ENCODE assay signal across 10 mouse cellular contexts in genomic region chr1:78538396-78538795, GRCm38 (mm10). TPM values are rescaled to one million over a fixed set of nuclear protein-coding genes. Genes with fewer than 3 reads are reported as not detected.
DNase-seq lines count a peak whose midpoint lies in the region; ATAC-seq and TF ChIP-seq lines count a peak whose summit lies in the region.
"Had no signal": no experiment of that assay in that cellular context is flagged by ENCODE, and none has a peak within 500 bp of the region (broad histone marks: within the 10 kb centered on the region; RNA-seq: fewer than 3 reads in every experiment).

No protein-coding gene starts in this region.

- no peaks in the 10 kb centered on the region for H3K9me3 ChIP-seq in liver, postnatal 0 days (ENCODE audit: low read length)
- no peaks in the 10 kb centered on the region for H3K9me3 ChIP-seq in embryonic facial prominence, embryonic 14.5 days (ENCODE audit: control insufficient read depth, low read length)
- no peaks in the 10 kb centered on the region for H3K9me3 ChIP-seq in stomach, postnatal 0 days (ENCODE audit: control insufficient read depth, low read length)
- H3K9me3 ChIP-seq: forebrain, embryonic 10.5 days had no signal

- WGBS in liver, postnatal 0 days (ENCODE audit: insufficient replicate concordance), result 49% methylated on average over 5 of the region's 5 CpGs
- WGBS in embryonic facial prominence, embryonic 14.5 days, result 63% methylated on average over 5 of the region's 5 CpGs
- 46% methylated on average over 5 of the region's 5 CpGs for WGBS in stomach, postnatal 0 days

- H3K27ac ChIP-seq in liver, postnatal 0 days (ENCODE audit: low read depth), result peak overlapping the region; percentile 69
- no peak overlapping the region; the same call in 1 of the 2 replicates for H3K27ac ChIP-seq in embryonic facial prominence, embryonic 14.5 days (replicated peaks; ENCODE audit: low read depth, low read length)
- H3K27ac ChIP-seq in stomach, postnatal 0 days (replicated peaks), result no peak overlapping the region

- ATAC-seq in liver, postnatal 0 days, result peak; percentile 54
- peak; percentile 34; the same call in 1 of the 2 replicates for ATAC-seq in embryonic facial prominence, embryonic 14.5 days (ENCODE audit: low read depth)
- no peak for ATAC-seq in stomach, postnatal 0 days (ENCODE audit: low FRiP score, low TSS enrichment)
- ATAC-seq: Patski had no signal

- no peak for TF ChIP-seq CTCF in liver, postnatal 0 days (IDR thresholded peaks at IDR 0.05; ENCODE audit: low read depth)
- no peak for TF ChIP-seq CTCF in stomach, postnatal 0 days (IDR thresholded peaks at IDR 0.05; ENCODE audit: low read depth)

- no peaks in the 10 kb centered on the region for H3K27me3 ChIP-seq in liver, postnatal 0 days (ENCODE audit: insufficient read depth, low read length)
- H3K27me3 ChIP-seq in embryonic facial prominence, embryonic 14.5 days (replicated peaks; ENCODE audit: control insufficient read depth, insufficient read depth, low read length), result no peaks in the 10 kb centered on the region
- H3K27me3 ChIP-seq in stomach, postnatal 0 days (ENCODE audit: control insufficient read depth, insufficient read depth, low read length), result no peaks in the 10 kb centered on the region
- H3K27me3 ChIP-seq: Patski had no signal

- no peaks in the 10 kb centered on the region for H3K4me1 ChIP-seq in liver, postnatal 0 days (ENCODE audit: insufficient read depth)
- H3K4me1 ChIP-seq in embryonic facial prominence, embryonic 14.5 days (ENCODE audit: control insufficient read depth, insufficient read depth, low read length), result peaks cover 21% of the 10 kb centered on the region; the same call in 1 of the 2 replicates
- no peaks in the 10 kb centered on the region for H3K4me1 ChIP-seq in stomach, postnatal 0 days (replicated peaks; ENCODE audit: control insufficient read depth, insufficient read depth)

- no peak overlapping the region for H3K4me3 ChIP-seq in liver, postnatal 0 days (ENCODE audit: low read depth, low read length)
- no peak overlapping the region for H3K4me3 ChIP-seq in embryonic facial prominence, embryonic 14.5 days (ENCODE audit: low read depth, low read length)
- H3K4me3 ChIP-seq in stomach, postnatal 0 days (ENCODE audit: low read depth, low read length), result no peak overlapping the region

- no peak overlapping the region; the same call in 1 of the 2 replicates for H3K4me2 ChIP-seq in liver, postnatal 0 days (ENCODE audit: low read depth, low read length)
- peak overlapping the region; percentile 76; the same call in 1 of the 2 replicates for H3K4me2 ChIP-seq in embryonic facial prominence, embryonic 14.5 days (ENCODE audit: low read depth, low read length)
- no peak overlapping the region for H3K4me2 ChIP-seq in stomach, postnatal 0 days (replicated peaks; ENCODE audit: low read depth)

- no peaks in the 10 kb centered on the region for H3K36me3 ChIP-seq in liver, postnatal 0 days (replicated peaks; ENCODE audit: insufficient read depth, low read length)
- no peaks in the 10 kb centered on the region for H3K36me3 ChIP-seq in embryonic facial prominence, embryonic 14.5 days (ENCODE audit: control insufficient read depth, insufficient read depth, low read length)
- no peaks in the 10 kb centered on the region for H3K36me3 ChIP-seq in stomach, postnatal 0 days (ENCODE audit: control insufficient read depth, insufficient read depth, low read length)
- H3K36me3 ChIP-seq: forebrain, embryonic 10.5 days had no signal

- no peak for DNase-seq in liver, postnatal 0 days
- no peak for DNase-seq in liver
- peak; percentile 78 for DNase-seq in CD4-positive, CD25-positive, alpha-beta regulatory T cell, adult 2 months (ENCODE audit: low read depth, low spot score)
- peak; percentile 69 for DNase-seq in embryonic facial prominence, embryonic 14.5 days (ENCODE audit: low spot score)
- DNase-seq in skeletal muscle tissue, adult 2 months (ENCODE audit: low read depth, low spot score), result peak; percentile 33
- DNase-seq in stomach, postnatal 0 days (ENCODE audit: low spot score), result no peak
- no peak for DNase-seq in urinary bladder, adult 2 months (ENCODE audit: low spot score)

- TF ChIP-seq EP300 in liver, postnatal 0 days (IDR thresholded peaks at IDR 0.05; ENCODE audit: low read depth), result no peak
- no peak for TF ChIP-seq EP300 in stomach, postnatal 0 days (optimal IDR thresholded peaks at IDR 0.05)

- no peak overlapping the region for H3K9ac ChIP-seq in liver, postnatal 0 days (replicated peaks)
- no peak overlapping the region for H3K9ac ChIP-seq in embryonic facial prominence, embryonic 14.5 days (ENCODE audit: low read depth, low read length)
- no peak overlapping the region for H3K9ac ChIP-seq in stomach, postnatal 0 days (ENCODE audit: low read length)

RNA-seq across cellular contexts. Expression of gene BC035947, which starts 26.4 kb away (rescaled TPM):
- not detected in 2 replicates for polyA plus RNA-seq in liver, postnatal 0 days (2015; fragmentation: Nextera tagmentation; extraction: Ambion mirVana)
- polyA plus RNA-seq in embryonic facial prominence, embryonic 14.5 days (2014; fragmentation: Nextera tagmentation; extraction: Ambion mirVana), result 0.40 and 0.73 TPM in 2 replicates
- polyA plus RNA-seq in stomach, postnatal 0 days (2015; fragmentation: Nextera tagmentation; extraction: Ambion mirVana), result 0.04 and 0.06 TPM in 2 replicates
- 0.06 TPM in 2 replicates for polyA plus RNA-seq in urinary bladder, adult 2 months (2012; rRNA removed)
- polyA plus RNA-seq: Patski had no signal

RNA-seq across cellular contexts. Expression of gene Mogat1, which starts 27.6 kb away (rescaled TPM):
- polyA plus RNA-seq in liver, postnatal 0 days (2015; fragmentation: Nextera tagmentation; extraction: Ambion mirVana), result 0.22 TPM in 1 of 2 replicates, not detected in the other
- 0.69 and 0.72 TPM in 2 replicates for polyA plus RNA-seq in embryonic facial prominence, embryonic 14.5 days (2014; fragmentation: Nextera tagmentation; extraction: Ambion mirVana)
- polyA plus RNA-seq in stomach, postnatal 0 days (2015; fragmentation: Nextera tagmentation; extraction: Ambion mirVana), result 2.7 and 2.8 TPM in 2 replicates
- 0.38 and 1.4 TPM in 2 replicates for polyA plus RNA-seq in urinary bladder, adult 2 months (2012; rRNA removed)
- polyA plus RNA-seq: cortical plate, adult 2 months; Patski had no signal

RNA-seq across cellular contexts. Expression of gene Farsb, which starts 49.7 kb away (rescaled TPM):
- polyA plus RNA-seq in liver, postnatal 0 days (2015; fragmentation: Nextera tagmentation; extraction: Ambion mirVana), result 37.6 and 41.5 TPM in 2 replicates
- polyA plus RNA-seq in embryonic facial prominence, embryonic 14.5 days (2014; fragmentation: Nextera tagmentation; extraction: Ambion mirVana), result 122 and 145 TPM in 2 replicates
- polyA plus RNA-seq in stomach, postnatal 0 days (2015; fragmentation: Nextera tagmentation; extraction: Ambion mirVana), result 77.8 and 81.5 TPM in 2 replicates
- polyA plus RNA-seq in urinary bladder, adult 2 months (2012; rRNA removed), result 36.0 and 36.7 TPM in 2 replicates

Comparison
In these comparisons a context has a peak if more than half of its experiments do, and no peak if none do; other contexts are left out.
1. DNase-seq: peak in CD4-positive, CD25-positive, alpha-beta regulatory T cell, adult 2 months (single experiment), embryonic facial prominence, embryonic 14.5 days (single experiment) and skeletal muscle tissue, adult 2 months (single experiment); none in liver, postnatal 0 days (single experiment), liver (single experiment), stomach, postnatal 0 days (single experiment) and urinary bladder, adult 2 months (single experiment).